Mouse (Mus musculus) heart, embryonic 11.5 days (tissue): Measurements from ENCODE around the gene Acp5. TPM values are rescaled to one million over a fixed set of nuclear protein-coding genes. Genes with fewer than 3 reads are reported as not detected.

Source experiments
- ATAC-seq: fragments of 200-750 bp; cut with Nextera tagmentation; replicated peaks from 2 replicates; pipeline ENCODE4 v1.8.0; 2017; ENCODE audit warnings: moderate library complexity; ENCODE audit not compliant: insufficient number of reproducible peaks, low FRiP score, low TSS enrichment
- H3K27ac ChIP-seq: fragments of 300-500 bp; sonication (generic); 2 replicates; pipeline ENCODE4 v1.5.1; 2014; ENCODE audit warnings: mild to moderate bottlenecking, low read depth, low read length
- H3K27me3 ChIP-seq: fragments of 300-500 bp; sonication (generic); 2 replicates; pipeline ENCODE4 v1.6.1; 2014; ENCODE audit warnings: mild to moderate bottlenecking, low read length, mixed read lengths; ENCODE audit not compliant: control insufficient read depth, insufficient read depth
- H3K36me3 ChIP-seq: fragments of 300-500 bp; sonication (generic); 2 replicates; pipeline ENCODE4 v1.6.1; 2014; ENCODE audit warnings: mild to moderate bottlenecking, low read length, moderate library complexity, mixed read lengths; ENCODE audit not compliant: control insufficient read depth, insufficient read depth
- H3K4me1 ChIP-seq: fragments of 300-500 bp; sonication (generic); 2 replicates; pipeline ENCODE4 v1.6.1; 2014; ENCODE audit warnings: low read length; ENCODE audit not compliant: control insufficient read depth, insufficient read depth
- H3K4me2 ChIP-seq: fragments of 300-500 bp; sonication (generic); 2 replicates; pipeline ENCODE4 v1.6.1; 2014; ENCODE audit warnings: mild to moderate bottlenecking, moderate library complexity
- H3K4me3 ChIP-seq: fragments of 300-500 bp; sonication (generic); 2 replicates; pipeline ENCODE4 v1.5.1; 2014; ENCODE audit warnings: low read depth, low read length
- H3K9ac ChIP-seq: fragments of 300-500 bp; sonication (generic); 2 replicates; pipeline ENCODE4 v1.6.1; 2014; ENCODE audit warnings: mild to moderate bottlenecking, low read depth, low read length, moderate library complexity
- H3K9me3 ChIP-seq: fragments of 300-500 bp; sonication (generic); replicated peaks from 2 replicates; pipeline ENCODE4 v1.6.1; 2016; ENCODE audit warnings: low read length; ENCODE audit not compliant: control insufficient read depth
- WGBS: fragments of 180-500 bp; shearing (Covaris S2); extraction: QIAGEN DNeasy Blood & Tissue Kit; methylation state at CpG from one replicate; pipeline ENCODE4 v1.1.7; 2014; ENCODE audit not compliant: insufficient replicate concordance; 5-methylcytosine and 5-hydroxymethylcytosine counted together
- polyA plus RNA-seq: library from polyadenylated mRNA; unstranded; fragments of >200 nt; fragmentation: Nextera tagmentation; extraction: Ambion mirVana; gene quantifications from 2 replicates; pipeline ENCODE4 v1.2.1, GENCODE M21; 2014

The Acp5 gene
- polyA plus RNA-seq, 1 experiment from 2014 or later, result 68.9 TPM

DNA sequence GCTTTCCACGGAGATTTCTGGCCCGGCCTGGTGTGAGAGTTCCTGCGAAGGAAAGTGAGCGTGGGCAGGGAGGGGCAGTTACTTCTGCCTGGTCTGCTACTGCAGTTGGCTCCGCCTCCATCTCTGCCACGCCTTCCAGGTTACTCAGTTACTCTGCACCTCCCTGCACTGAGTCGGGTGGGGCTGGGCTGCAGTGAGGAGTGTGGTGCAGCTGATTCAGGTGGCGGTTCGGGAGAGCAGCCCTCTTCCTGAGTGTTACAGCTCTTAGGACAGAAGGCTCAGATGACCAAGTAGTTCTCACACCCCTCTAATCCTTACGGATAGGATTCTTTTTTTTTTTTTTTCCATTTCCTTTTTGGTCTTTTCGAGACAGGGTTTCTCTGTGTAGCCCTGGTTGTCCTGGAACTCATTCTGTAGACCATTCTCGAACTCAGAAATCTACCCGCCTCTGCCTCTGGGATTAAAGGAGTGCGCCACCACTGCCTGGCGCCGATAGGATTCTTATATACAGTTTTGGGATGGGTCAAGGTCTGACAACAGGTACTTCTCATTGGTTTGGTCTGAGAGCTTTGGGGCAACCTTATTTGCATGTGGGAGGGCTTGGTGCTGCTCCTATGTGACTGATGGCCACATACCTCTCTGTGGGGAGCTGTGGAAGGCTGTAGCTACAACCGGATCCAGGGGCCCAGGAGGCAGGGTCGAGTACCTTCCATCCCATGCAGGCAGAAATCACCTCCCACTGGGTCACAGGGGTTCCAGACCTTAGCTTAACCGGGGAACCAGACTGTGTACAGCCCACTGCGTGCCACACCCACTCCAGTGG lies 14.1 kb upstream of the Acp5 start:
- Histone ChIP-seq H3K4me1 (no peaks in the 10 kb centered on the region), H3K9ac (no peak overlapping the region), H3K4me3 (no peak overlapping the region), H3K27ac (no peak overlapping the region), H3K9me3 (no peaks in the 10 kb centered on the region), H3K4me2 (no peak overlapping the region), H3K27me3 (no peaks in the 10 kb centered on the region), H3K36me3 (no peaks in the 10 kb centered on the region)
- peak; percentile 69; the same call in 1 of the 2 replicates for ATAC-seq
- 62% methylated on average over 20 of the region's 20 CpGs for WGBS

DNA sequence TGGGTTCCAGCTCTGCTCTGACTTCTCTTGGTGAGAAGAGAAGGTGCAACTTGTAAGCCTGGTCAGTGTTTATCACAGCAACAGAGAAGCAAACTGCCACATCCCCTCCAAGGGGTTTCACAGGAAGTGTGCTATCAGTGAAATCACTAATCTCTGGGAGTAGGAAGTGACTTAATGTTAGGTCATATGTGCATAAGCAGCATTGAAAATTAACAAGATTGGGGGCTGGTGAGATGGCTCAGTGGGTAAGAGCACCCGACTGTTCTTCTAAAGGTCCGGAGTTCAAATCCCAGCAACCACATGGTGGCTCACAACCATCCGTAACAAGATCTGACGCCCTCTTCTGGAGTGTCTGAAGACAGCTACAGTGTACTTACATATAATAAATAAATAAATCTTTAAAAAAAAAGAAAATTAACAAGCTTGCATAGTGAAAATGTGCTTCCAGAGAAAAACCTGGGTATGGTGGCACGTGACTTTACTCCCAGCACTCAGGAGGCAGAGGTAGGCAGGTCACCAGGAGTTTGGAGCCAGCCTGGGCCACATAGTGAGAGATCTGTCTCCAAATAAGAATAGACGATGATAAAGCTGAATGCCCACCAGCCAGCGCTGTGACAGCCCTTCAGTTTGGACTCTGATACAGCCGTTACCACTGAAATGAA lies 8.9 kb upstream of the Acp5 start:
- Histone ChIP-seq H3K4me2 (no peak overlapping the region), H3K9me3 (no peaks in the 10 kb centered on the region), H3K4me1 (no peaks in the 10 kb centered on the region), H3K9ac (no peak overlapping the region), H3K27ac (no peak overlapping the region), H3K27me3 (no peaks in the 10 kb centered on the region), H3K4me3 (no peak overlapping the region), H3K36me3 (no peaks in the 10 kb centered on the region)
- WGBS, result 70% methylated on average over 7 of the region's 8 CpGs
- no peak for ATAC-seq

DNA sequence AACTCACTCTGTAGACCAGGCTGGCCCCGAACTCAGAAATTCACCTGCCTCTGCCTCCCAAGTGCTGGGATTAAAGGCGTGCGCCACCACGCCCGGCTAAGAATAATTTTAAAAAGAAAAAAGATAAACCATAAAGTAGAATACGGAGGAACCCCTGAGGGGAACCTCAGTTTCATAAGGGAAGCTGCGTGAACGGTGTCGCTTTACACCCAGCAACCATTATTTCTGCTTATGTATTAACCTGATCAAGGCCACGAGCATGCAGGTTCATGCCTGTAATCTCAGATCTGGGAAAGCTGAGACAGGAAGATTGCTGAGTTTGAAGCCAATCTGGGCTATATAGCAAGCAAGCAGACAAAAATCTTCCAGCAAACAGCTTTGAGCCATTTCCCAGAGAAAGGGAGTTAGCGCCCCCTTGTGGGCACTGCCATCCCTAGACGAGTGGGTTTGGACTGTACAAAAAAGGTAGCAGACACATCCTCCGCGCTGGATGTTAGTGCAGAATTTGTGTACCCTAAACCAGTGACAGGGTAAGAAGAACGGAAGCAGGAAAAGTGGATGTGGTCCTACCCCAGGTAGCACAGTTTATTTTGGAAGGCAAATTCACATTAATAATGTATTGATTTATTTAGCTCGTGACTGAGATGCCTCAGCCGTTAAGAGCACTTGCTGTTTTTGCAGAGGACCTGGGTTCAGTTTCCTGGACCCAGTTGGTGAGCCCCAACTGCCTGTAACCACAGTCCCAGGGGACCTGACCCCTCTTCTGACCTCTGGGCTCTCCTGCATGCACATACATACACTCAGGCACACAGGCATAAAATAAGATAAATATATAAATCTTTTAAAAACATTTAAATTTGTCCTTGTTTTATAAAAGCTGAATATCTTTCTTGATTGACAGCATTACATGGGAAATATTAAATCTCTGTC lies 7.9 kb upstream of the Acp5 start:
- no peaks in the 10 kb centered on the region for H3K9me3 ChIP-seq
- H3K9ac ChIP-seq, result no peak overlapping the region
- H3K4me3 ChIP-seq, result no peak overlapping the region
- H3K4me1 ChIP-seq, result no peaks in the 10 kb centered on the region
- no peaks in the 10 kb centered on the region for H3K36me3 ChIP-seq
- no peak overlapping the region for H3K4me2 ChIP-seq
- H3K27ac ChIP-seq, result no peak overlapping the region
- H3K27me3 ChIP-seq, result no peaks in the 10 kb centered on the region
- no peak for ATAC-seq
- WGBS, result 53% methylated on average over 17 of the region's 17 CpGs

DNA sequence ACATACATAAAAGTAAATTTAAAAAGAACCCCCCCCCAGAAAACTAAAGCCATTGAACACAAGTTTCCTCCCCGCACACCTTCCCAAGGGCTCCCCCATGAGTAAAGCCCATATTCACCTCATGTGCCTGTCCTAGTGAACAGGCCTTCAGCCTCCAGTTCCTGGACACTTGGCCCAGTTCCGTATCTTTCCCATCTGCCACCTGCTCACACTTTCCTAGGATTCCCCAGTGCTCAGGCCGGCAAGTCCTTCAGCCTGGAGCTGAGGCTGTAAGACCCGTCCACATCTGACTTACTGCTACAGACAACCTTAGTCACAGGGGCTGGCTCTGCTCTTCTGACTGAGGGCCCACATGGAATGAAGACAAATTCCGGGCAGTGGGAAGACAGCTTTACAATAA lies 4.2 kb upstream of the Acp5 start:
- ATAC-seq, result no peak
- Histone ChIP-seq H3K4me1 (no peaks in the 10 kb centered on the region), H3K27me3 (0 out of 2 replicates have a peak, but pooled peaks cover 3% of the 10 kb centered on the region), H3K36me3 (no peaks in the 10 kb centered on the region), H3K4me3 (no peak overlapping the region), H3K27ac (no peak overlapping the region), H3K9ac (no peak overlapping the region), H3K9me3 (no peaks in the 10 kb centered on the region), H3K4me2 (no peak overlapping the region)
- 86% methylated on average over 5 of the region's 5 CpGs for WGBS

DNA sequence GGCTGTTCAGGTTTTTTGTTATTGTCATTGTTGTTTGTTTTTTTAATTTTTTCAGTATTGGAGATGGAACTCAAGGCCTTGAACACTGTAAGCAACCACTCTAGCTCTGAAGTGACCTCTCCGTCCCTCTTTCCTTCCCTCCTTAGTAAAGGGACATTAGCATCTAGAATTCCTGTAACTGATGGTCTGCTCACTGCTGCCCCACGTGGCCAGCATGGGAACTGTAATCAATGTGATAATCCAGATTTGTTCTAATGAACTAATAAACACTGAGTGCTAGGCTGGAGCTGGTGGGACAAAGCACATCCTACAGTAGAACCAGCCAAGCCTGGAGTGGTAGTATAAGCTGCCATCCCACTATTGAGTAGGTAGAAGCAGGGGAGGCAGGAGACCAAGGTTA lies 3.0 kb upstream of the Acp5 start:
- Histone ChIP-seq H3K27me3 (0 out of 2 replicates have a peak, but pooled peaks cover 3% of the 10 kb centered on the region), H3K9me3 (no peaks in the 10 kb centered on the region), H3K9ac (no peak overlapping the region), H3K4me3 (no peak overlapping the region), H3K4me1 (no peaks in the 10 kb centered on the region), H3K27ac (no peak overlapping the region), H3K4me2 (no peak overlapping the region), H3K36me3 (no peaks in the 10 kb centered on the region)
- 36% methylated on average over 2 of the region's 2 CpGs for WGBS
- ATAC-seq, result no peak

DNA sequence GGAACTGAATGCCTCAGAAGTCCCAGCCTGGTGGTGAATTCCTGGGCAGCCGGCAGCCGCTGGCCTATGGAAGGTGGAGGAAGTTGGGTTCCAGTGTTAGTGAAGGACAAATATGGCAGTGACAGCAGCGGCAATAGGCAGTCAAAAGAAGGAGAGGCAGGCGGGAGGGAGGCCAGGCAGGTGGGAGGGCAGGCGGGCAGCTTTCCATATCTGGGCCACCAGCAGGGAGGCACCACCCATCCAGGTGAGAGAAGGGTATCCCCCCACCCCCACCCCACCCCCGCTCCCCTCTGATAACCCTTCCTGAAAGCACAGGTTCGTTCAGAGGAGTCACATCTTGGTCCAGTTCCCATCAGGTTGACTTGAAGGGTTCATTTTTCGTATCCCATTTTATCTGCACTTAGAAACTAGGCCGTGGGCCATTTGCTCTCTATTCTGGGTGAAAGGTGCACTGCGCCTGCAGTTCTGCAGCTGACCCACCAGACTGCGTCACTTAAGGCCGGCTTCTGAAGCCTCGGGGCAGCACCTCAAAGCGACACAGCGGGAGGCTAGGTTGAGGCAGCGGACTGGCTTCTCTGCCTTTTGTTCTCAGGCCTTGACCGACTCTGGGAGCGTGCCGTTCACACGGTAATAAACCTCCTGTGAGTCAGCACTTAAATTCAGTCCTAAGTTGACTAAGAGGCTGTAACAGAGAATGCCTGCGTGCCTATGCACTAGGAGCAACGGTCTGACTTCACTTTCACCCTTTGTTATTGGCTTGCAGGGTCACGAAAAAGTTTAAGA lies 1.4 kb upstream of the Acp5 start:
- H3K27ac ChIP-seq, result peak overlapping the region; percentile 81
- WGBS, result 12% methylated on average over 23 of the region's 23 CpGs
- H3K4me1 ChIP-seq, result no peaks in the 10 kb centered on the region; the same call in 1 of the 2 replicates
- peak overlapping the region; percentile 28 for H3K4me3 ChIP-seq
- H3K27me3 ChIP-seq, result 0 out of 2 replicates have a peak, but pooled peaks cover 3% of the 10 kb centered on the region
- H3K36me3 ChIP-seq, result no peaks in the 10 kb centered on the region
- H3K9ac ChIP-seq, result peak overlapping the region; percentile 25
- no peaks in the 10 kb centered on the region for H3K9me3 ChIP-seq
- peak overlapping the region; percentile 47 for H3K4me2 ChIP-seq
- ATAC-seq, result peak; percentile 63; the same call in 1 of the 2 replicates

DNA sequence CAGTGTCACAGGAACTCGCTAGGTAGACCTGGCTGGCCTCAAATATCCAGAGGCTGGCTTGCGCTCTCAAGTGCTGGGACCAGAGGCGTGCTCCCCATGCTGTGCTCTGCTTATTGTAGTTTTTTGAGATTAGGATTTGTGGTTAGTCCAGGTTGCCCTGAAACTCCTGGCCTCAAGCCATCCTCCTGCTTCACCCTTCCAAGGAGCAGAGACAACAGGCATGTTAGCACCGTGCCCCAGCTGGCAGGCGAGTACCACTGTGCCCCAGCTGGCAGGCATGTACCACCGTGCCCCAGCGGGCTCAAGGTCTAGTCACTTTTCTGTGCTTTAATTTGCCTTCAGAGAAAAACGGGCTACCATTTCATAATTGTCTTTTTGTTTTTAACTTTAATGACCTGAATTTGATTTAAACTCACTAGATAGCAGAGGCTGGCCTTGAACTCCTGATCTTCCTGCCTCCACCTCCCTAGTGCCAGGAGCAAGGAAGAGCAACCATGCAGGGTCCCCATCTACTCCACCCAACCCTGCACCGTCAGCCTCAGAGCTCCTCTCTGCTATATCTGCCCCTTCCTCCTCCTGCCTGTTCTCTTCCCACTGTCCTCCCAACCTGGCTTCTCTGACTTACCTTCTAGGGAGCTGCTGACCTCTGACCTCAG lies 395 bp downstream of the Acp5 start:
- Histone ChIP-seq H3K4me1 (peaks cover 9% of the 10 kb centered on the region), H3K4me2 (no peak overlapping the region), H3K9me3 (no peaks in the 10 kb centered on the region), H3K4me3 (peak overlapping the region; percentile 45), H3K27ac (peak overlapping the region; percentile 75), H3K36me3 (no peaks in the 10 kb centered on the region), H3K27me3 (peaks cover 3% of the 10 kb centered on the region; the same call in 1 of the 2 replicates), H3K9ac (peak overlapping the region; percentile 64)
- 75% methylated on average over 9 of the region's 9 CpGs for WGBS
- 0 out of 2 replicates have a peak, but pooled peaks have one; percentile 4 for ATAC-seq
